Mouse (Mus musculus) heart, postnatal 25 days (tissue): ENCODE results near the gene Stat5b. TPM values are rescaled to one million over a fixed set of nuclear protein-coding genes. Genes with fewer than 3 reads are reported as not detected.

ENCODE experiments used
- DNase-seq: peaks from one replicate; pipeline ENCODE4 v3.0.0; 2022; ENCODE audit warnings: low spot score
- intact Hi-C: fragments of 180-260 bp; cut with DNase I; formaldehyde crosslinking; loops from one replicate; pipeline ENCODE4 v1.15.1; 2025
- total RNA-seq, 2 experiments: library from RNA; stranded (reverse); gene quantifications; 2 replicates each; pipeline ENCODE4 v1.2.3; 2021

Gene Stat5b
- 10 to 100 TPM; 67.6 to 68.9 TPM for total RNA-seq

GRCm38 (mm10) chr11:100850038-100850777, at the start of gene Stat5b:
Gene Stat5b, minus strand, starts transcription at chr11:100850724.
- DNase-seq = peak; percentile 75
- intact Hi-C loops = no loop called here

GRCm38 (mm10) chr11:100898441-100899199, 48.1 kb upstream of the Stat5b start:
- no peak for DNase-seq
- intact Hi-C loops = no loop called here

DNA sequence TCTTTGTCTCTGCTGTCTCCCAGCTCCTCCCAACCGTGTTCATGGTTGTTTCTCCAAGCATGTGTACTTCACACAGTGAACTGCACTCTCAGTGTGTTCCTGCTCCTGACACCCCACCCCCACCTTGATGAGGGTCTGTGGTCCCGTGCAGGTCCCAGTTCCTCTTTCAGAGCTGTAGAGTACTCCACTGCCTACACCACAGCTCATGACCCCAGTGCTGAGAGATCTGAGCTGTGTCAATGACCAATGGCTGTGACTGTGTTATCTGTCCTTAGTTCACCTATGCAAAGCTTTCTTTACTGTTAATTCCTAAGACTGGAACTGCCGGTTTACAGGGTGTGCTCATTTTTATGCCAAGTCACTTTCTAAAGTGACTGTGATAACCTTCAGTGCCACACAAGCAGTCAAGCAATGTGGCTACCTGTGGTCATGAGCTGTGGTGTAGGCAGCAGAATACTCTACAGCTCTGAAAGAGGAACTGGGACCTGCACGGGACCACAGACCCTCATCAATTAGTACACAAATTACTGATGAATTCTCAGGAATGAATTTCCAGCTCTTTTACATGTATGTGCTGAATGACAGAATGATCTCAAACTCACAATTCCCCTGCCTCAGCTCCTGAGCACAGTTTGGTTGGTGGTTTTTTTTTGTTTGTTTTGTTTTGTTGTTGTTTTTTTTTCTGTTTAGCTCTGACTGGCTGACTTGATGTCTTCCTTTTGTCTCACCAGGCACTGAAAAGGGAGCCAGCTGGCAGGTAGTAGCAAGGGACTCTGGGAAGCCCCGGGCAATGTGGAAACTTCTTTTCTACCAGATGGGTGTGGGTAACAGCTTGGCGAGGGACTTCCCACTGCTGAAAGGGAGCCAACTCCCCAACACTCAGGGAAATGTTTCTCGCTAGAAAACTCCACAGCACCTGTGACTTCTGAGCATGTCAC, 47.0 kb upstream of the Stat5b start:
- DNase-seq = no peak
- intact Hi-C loops = no loop called here

DNA sequence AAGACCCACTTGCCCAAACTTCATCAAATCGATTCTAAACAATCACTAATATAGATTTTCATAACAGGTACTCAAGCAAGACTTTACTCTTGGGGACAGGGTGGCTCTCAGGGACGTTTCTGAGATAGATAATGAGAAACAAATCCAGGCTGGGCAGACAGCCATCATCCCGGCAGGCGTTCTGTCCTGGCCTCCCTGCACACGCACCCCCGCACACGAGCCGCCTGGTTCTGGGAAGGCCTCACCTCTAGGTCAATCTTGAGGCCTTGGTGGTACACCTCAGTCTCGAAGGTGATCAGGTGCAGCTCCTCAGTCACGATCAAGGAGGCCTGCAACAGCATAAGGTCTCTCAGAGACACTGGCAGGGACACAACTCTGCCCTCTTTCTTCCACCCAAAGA, 45.6 kb upstream of the Stat5b start:
- intact Hi-C loops = no loop called here
- no peak for DNase-seq

- intact Hi-C loops = no loop called here
- no peak for DNase-seq
Observed at GRCm38 (mm10) chr11:100894146-100894918, 43.8 kb upstream of the Stat5b start.

DNA sequence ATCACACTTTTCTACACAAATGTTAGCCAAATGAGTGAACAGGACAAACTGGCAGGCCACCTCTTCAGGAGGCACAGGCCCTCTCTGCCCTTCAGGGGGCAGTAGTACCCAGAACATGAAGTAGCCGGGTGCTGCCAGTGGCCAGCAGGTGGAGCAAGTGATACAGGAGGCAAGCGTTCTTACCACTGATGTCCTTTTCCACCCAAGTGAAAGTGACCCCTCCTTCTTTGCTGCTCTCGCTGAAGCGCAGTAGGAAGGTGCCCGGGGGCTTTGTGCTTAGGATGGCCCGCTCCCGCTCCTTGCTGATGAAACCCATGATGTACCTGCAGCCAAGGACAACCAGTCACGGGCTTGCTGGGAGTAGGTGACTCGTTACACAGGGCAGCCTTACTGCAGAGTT, 43.0 kb upstream of the Stat5b start:
- intact Hi-C loops = loop anchor here (1.0 to 2.0 kb wide), 2 partner anchors 64 to 163 kb away; no protein-coding TSS in a partner anchor
- DNase-seq = peak; percentile 79

- intact Hi-C loops = loop anchor here (2.0 kb wide), 1 partner anchor 164 kb away; no protein-coding TSS in a partner anchor
- no peak for DNase-seq
Observed at GRCm38 (mm10) chr11:100892435-100892834, 41.9 kb upstream of the Stat5b start.

DNA sequence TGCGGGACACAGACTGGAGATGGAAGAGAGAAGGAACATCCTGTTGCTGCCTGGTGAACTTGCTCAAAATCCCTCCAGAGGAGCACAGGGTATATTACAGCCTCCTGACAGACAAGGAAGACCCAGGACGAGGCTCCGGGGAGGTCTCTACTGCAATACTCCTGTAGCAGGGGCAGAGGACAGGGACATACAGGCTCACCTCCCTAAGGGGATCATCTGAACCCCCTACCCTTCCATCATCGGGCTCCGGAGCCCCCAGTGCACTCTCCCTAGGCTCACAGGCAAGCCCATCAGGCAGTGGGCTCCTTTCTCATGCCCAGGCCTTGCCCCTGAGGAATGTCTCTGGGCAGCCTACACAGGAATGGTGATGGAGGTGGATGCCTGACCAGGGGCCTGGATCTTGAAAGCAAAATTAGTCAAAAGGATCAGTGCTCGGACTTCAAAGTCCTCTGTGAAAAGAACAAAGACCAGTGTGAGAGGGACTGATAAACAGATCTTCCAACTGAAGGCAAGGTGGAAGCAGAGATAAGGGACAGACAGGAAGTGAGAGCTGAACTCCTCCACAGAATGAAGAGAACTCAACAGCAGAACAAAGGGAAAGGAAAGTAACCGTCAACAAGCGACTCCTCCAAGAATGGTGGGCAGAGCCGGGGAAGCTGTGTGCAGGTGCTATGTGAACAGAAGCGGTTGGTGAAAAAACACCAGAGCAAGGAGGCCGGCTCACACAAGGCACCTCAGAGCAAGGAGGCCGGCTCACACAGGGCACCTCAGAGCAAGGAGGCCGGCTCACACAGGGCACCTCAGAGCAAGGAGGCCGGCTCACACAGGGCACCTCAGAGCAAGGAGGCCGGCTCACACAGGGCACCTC, 41.0 kb upstream of the Stat5b start:
- no peak for DNase-seq
- intact Hi-C loops = loop anchor here (2.0 kb wide), 1 partner anchor 165 kb away; no protein-coding TSS in a partner anchor

DNA sequence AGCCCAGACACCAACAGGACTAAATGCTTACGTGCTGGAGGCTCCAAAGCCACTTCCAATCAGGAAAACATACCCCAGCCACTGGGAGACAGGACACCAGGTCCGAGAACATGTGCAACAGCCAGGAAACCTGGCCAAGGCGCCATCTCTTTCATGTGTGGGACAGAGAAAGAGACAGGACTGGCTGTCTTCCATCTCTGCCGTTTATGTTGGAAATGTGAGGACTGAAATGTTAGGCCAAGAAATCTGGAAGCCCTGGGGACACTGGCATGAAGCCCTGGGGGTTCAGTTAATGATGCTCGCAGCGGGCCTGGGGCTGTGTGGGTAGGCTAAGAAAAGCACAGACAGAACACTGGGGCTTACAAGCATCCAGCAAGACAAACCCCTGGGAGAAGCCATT, 40.0 kb upstream of the Stat5b start:
- intact Hi-C loops = no loop called here
- DNase-seq = no peak

DNA sequence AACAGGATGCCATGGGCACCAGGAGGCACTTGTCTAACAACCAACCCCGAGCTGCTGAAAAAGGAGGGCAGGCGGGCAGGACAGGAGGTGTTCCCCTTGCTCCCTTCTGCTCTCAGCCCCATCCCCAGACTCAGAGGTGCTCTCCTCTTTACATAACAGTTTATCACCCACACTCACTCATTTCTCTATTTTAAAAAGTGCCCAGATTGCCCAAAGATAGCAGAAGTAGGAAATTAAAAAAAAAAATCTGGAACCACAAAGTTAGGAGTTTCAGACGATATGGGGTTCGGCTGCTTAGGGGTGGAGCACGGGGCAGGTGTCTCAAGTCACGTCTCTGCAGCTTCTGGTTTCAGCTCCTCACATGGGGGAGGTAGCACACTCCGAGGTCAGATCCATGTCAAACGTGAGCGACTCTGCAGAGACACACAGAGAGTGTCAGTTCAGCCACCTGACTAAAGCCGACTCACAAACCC, 37.9 kb upstream of the Stat5b start:
- intact Hi-C loops = no loop called here

GRCm38 (mm10) chr11:100887764-100888163, 37.2 kb upstream of the Stat5b start:
- intact Hi-C loops = no loop called here

More for the DNA sequence above, 37.9 kb upstream of the Stat5b start:
- no peak for DNase-seq

GRCm38 (mm10) chr11:100887236-100887635, 36.7 kb upstream of the Stat5b start:
- intact Hi-C loops = no loop called here
- no peak for DNase-seq

More at GRCm38 (mm10) chr11:100887764-100888163, 37.2 kb upstream of the Stat5b start:
- no peak for DNase-seq

DNA sequence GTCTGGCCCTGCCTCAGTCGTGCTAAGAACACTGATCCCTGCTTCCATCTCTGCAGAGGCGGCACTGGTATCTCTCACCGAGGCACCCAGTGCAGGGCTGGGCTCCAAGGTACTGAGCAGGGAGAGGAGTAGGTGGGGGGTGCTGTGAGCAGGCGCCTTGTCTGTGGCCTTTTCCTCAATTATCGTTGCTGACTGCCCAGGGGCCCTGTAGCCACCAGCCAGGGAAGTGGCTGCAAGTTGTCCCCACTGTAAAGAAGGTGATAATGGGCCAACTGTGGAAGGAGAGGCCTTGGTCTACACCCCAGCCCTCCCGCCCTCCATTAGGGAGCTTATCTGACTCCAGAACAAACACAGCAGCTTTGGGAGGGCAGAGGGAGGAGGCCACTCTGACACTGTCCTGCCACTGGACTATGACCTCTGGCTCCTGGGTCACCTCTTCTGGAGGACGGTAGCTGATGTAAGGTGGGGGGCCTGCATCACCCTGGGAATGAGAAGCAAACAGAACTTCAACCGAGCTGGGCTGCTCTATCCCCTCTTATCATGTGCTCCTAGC, 35.7 kb upstream of the Stat5b start:
- no peak for DNase-seq
- intact Hi-C loops = no loop called here

DNA sequence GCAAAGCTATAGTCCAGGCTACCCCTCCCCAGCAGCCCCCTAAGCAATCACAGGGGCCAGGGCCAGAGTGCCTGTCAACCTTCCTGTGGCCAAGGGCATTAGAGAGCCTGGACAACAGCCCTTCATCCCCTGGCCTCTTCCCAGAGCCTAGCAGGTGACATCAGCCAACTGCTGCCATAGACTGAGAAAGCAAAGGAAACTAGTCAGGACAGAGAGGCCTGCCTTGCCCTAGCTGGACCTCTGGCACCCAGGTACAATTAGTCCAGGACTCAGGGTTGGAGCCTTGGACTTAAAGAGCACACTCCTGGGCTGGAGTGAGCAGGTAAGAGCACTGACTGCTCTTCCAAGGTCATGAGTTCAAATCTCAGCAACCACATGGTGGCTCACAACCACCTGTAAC, 34.9 kb upstream of the Stat5b start:
- DNase-seq = no peak
- intact Hi-C loops = no loop called here

GRCm38 (mm10) chr11:100883640-100884039, 33.1 kb upstream of the Stat5b start:
- no peak for DNase-seq
- intact Hi-C loops = no loop called here

GRCm38 (mm10) chr11:100879321-100880078, 29.0 kb upstream of the Stat5b start:
- intact Hi-C loops = no loop called here
- no peak for DNase-seq

GRCm38 (mm10) chr11:100875761-100876160, 25.2 kb upstream of the Stat5b start:
- intact Hi-C loops = no loop called here

More at GRCm38 (mm10) chr11:100875761-100876160, 25.2 kb upstream of the Stat5b start:
- DNase-seq = no peak
